Mouse (Mus musculus) liver, embryonic 16.5 days (tissue): ENCODE measurements around the gene Rpl11. TPM values are rescaled to one million over a fixed set of nuclear protein-coding genes. Genes with fewer than 3 reads are reported as not detected.
"Not testable (repeated sequence)": the region's sequence is repeated elsewhere in the genome, so short reads cannot be mapped to it uniquely, and the experiment has no call there.

ENCODE experiments used
- ATAC-seq: fragments of 200-750 bp; cut with Nextera tagmentation; 2 replicates; pipeline ENCODE4 v1.8.0; 2017; ENCODE audit warnings: low read depth, mild to moderate bottlenecking, moderate number of reproducible peaks, moderate library complexity
- H3K27ac ChIP-seq: fragments of 300-500 bp; sonication (generic); 2 replicates; pipeline ENCODE4 v1.5.1; 2014; ENCODE audit warnings: mild to moderate bottlenecking, low read length
- H3K27me3 ChIP-seq: fragments of 300-500 bp; sonication (generic); 2 replicates; pipeline ENCODE4 v1.6.1; 2014; ENCODE audit warnings: low read depth, low read length, mixed read lengths; ENCODE audit not compliant: control insufficient read depth, insufficient read depth
- H3K36me3 ChIP-seq: fragments of 300-500 bp; sonication (generic); 2 replicates; pipeline ENCODE4 v1.6.1; 2014; ENCODE audit warnings: mild to moderate bottlenecking; ENCODE audit not compliant: control insufficient read depth, insufficient read depth
- H3K4me1 ChIP-seq: fragments of 300-500 bp; sonication (generic); 2 replicates; pipeline ENCODE4 v1.6.1; 2014; ENCODE audit warnings: low read depth, low read length, mixed read lengths; ENCODE audit not compliant: control insufficient read depth
- H3K4me2 ChIP-seq: fragments of 300-500 bp; sonication (generic); 2 replicates; pipeline ENCODE4 v1.6.1; 2014; ENCODE audit warnings: low read depth, low read length, mixed read lengths
- H3K4me3 ChIP-seq: fragments of 300-500 bp; sonication (generic); 2 replicates; pipeline ENCODE4 v1.5.1; 2014; ENCODE audit warnings: low read depth, mild to moderate bottlenecking, low read length
- H3K9ac ChIP-seq: fragments of 300-500 bp; sonication (generic); 2 replicates; pipeline ENCODE4 v1.6.1; 2014; ENCODE audit warnings: low read depth, low read length
- H3K9me3 ChIP-seq: fragments of 300-500 bp; sonication (generic); replicated peaks from 2 replicates; pipeline ENCODE4 v1.6.1; 2016; ENCODE audit warnings: low read length; ENCODE audit not compliant: control insufficient read depth
- WGBS: fragments of 180-500 bp; shearing (Covaris S2); extraction: QIAGEN DNeasy Blood & Tissue Kit; methylation state at CpG from one replicate; pipeline ENCODE4 v1.1.7; 2014; ENCODE audit not compliant: insufficient replicate concordance; 5-methylcytosine and 5-hydroxymethylcytosine counted together
- polyA plus RNA-seq: library from polyadenylated mRNA; unstranded; fragments of >200 nt; fragmentation: Nextera tagmentation; extraction: Ambion mirVana; gene quantifications from 2 replicates; pipeline ENCODE4 v1.2.1, GENCODE M21; 2015

Rpl11 gene
- polyA plus RNA-seq, 1 experiment from 2014 or later, result 219 TPM

DNA sequence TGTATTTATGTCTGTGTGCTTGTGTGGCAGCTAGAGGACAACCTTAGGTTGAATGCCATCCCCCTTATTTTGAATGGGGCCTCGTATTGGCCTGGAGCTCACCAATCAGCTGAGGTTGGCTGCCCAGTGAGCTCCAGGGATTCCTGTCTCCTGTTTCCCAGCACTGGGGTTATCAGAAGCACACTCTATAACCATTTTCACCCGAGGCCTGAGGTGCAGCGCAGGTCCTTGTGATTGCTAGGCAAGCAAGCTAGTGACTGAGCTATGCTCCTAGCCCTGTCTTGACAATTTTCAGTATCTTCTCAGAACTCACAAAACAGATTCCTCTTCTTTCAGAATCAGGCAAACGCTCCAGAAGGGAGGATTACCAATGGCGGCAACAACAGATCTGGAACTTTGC lies 68.7 kb downstream of the Rpl11 start:
- Histone ChIP-seq H3K27me3 (no peaks in the 10 kb centered on the region), H3K4me3 (peak overlapping the region; percentile 84), H3K4me1 (peaks cover 33% of the 10 kb centered on the region), H3K27ac (peak overlapping the region; percentile 96), H3K9me3 (no peaks in the 10 kb centered on the region), H3K36me3 (peaks cover 26% of the 10 kb centered on the region), H3K9ac (peak overlapping the region; percentile 48), H3K4me2 (peak overlapping the region; percentile 49)
- WGBS, result 79% methylated on average over 5 of the region's 5 CpGs
- ATAC-seq, result no peak

DNA sequence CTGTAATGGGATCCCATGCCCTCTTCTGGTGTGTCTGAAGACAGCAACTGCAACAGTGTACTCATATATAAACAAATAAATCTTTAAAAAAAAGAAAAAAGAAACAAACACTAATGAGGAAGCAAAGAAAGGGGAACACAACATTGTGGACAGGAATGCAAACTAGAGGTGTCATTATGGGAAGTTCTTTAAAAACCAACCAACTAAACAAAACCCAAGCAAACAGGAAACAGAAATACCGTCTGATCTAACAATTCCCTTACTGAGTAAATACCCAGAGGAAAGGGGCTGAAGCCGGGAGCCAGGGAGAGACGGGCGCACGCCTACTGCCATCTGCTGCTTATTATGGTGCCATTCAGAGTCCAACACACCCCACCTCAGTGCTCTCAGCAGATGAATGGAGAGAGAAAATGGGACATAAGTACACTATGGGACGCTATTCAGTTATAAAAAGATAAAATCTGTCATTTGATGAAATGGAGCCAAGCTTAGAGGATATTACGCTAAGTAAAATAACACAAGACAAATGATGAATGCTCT lies 71.6 kb downstream of the Rpl11 start:
- Histone ChIP-seq H3K4me3 (no peak overlapping the region), H3K27ac (0 out of 2 replicates have a peak overlapping the region, but pooled peaks have one; percentile 4), H3K27me3 (no peaks in the 10 kb centered on the region), H3K4me1 (peaks cover 24% of the 10 kb centered on the region), H3K4me2 (no peak overlapping the region), H3K9ac (no peak overlapping the region), H3K36me3 (peaks cover 39% of the 10 kb centered on the region), H3K9me3 (no peaks in the 10 kb centered on the region)
- 77% methylated on average over 7 of the region's 7 CpGs for WGBS
- no peak for ATAC-seq

DNA sequence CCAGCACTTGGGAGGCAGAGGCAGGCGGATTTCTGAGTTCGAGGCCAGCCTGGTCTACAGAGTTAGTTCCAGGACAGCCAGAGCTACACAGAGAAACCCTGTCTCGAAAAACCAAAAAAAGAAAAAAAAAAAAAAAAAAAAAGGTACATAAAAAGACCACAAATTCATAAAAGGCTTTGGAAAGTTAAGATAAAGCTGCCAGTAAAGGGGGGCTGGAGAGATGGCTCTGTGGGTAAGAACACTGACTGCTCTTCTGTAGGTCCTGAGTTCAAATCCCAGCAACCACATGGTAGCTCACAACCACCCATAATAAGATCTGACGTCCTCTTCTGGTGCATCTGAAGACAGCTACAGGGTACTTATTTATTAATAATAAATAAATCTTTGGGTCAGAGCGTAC lies 73.0 kb downstream of the Rpl11 start:
- H3K4me2 ChIP-seq, H3K27ac ChIP-seq, ATAC-seq, H3K9ac ChIP-seq, H3K9me3 ChIP-seq, H3K27me3 ChIP-seq, H3K4me3 ChIP-seq: not testable (repeated sequence)
- Histone ChIP-seq H3K4me1 (peaks cover 14% of the 10 kb centered on the region), H3K36me3 (peaks cover 52% of the 10 kb centered on the region)
- 81% methylated on average over 5 of the region's 5 CpGs for WGBS

Other genes starting within 250 kb of the Rpl11 start
- 81.8 and 90.3 TPM in 2 replicates for gene Srsf10, start 197.7 kb downstream of the Rpl11 start, polyA plus RNA-seq
- 74.9 and 81.1 TPM in 2 replicates for gene Pnrc2, start 179.6 kb downstream of the Rpl11 start, polyA plus RNA-seq
- 2.9 TPM in 2 replicates for gene Cnr2, start 158.0 kb downstream of the Rpl11 start, polyA plus RNA-seq
- gene Fuca1, start 132.7 kb downstream of the Rpl11 start, polyA plus RNA-seq, result 22.7 and 28.0 TPM in 2 replicates
- 105 and 107 TPM in 2 replicates for gene Hmgcl, start 107.0 kb downstream of the Rpl11 start, polyA plus RNA-seq
- gene Gale, start 89.7 kb downstream of the Rpl11 start, polyA plus RNA-seq, result 34.5 and 37.6 TPM in 2 replicates
- gene Lypla2, start 80.8 kb downstream of the Rpl11 start, polyA plus RNA-seq, result 37.0 and 39.9 TPM in 2 replicates
- gene Pithd1, start 66.2 kb downstream of the Rpl11 start, polyA plus RNA-seq, result 61.4 and 63.3 TPM in 2 replicates
- 29.1 and 29.4 TPM in 2 replicates for gene Eloa, start 31.7 kb downstream of the Rpl11 start, polyA plus RNA-seq
- 37.5 and 40.6 TPM in 2 replicates for gene Id3, start 90.1 kb upstream of the Rpl11 start, polyA plus RNA-seq
- gene E2f2, start 119.0 kb upstream of the Rpl11 start, polyA plus RNA-seq, result 83.5 and 93.6 TPM in 2 replicates
- 2.2 and 3.0 TPM in 2 replicates for gene Asap3, start 152.9 kb upstream of the Rpl11 start, polyA plus RNA-seq
- gene Tcea3, start 194.3 kb upstream of the Rpl11 start, polyA plus RNA-seq, result 25.3 and 29.8 TPM in 2 replicates
- 2.8 and 3.5 TPM in 2 replicates for gene Zfp46, start 231.3 kb upstream of the Rpl11 start, polyA plus RNA-seq